Mouse (Mus musculus) right cerebral cortex, postnatal 4 days (tissue): ENCODE data around the gene S100a5.

ENCODE experiments used
- DNase-seq: peaks from one replicate; pipeline ENCODE4 v3.0.0-alpha.2; 2022

S100a5 gene

GRCm38 (mm10) chr3:90600458-90601195 lies 7.7 kb upstream of the S100a5 start:
- no peak for DNase-seq

GRCm38 (mm10) chr3:90601486-90602110 lies 6.7 kb upstream of the S100a5 start, which contains the start of gene Gm42674:
Gene Gm42674 (plus strand): TSS chr3:90601904.
- DNase-seq = no peak

- DNase-seq = no peak
These were observed 4.7 kb upstream of the S100a5 start, which contains the start of gene S100a4 for GRCm38 (mm10) chr3:90603623-90604022. Gene S100a4 (plus strand): TSS chr3:90603771.

- peak; percentile 38 for DNase-seq
These were observed 3.9 kb upstream of the S100a5 start for GRCm38 (mm10) chr3:90604416-90604815.

GRCm38 (mm10) chr3:90605049-90605448 lies 3.3 kb upstream of the S100a5 start:
- DNase-seq = no peak

- no peak for DNase-seq
These were observed 2.6 kb upstream of the S100a5 start for GRCm38 (mm10) chr3:90605736-90606135.

GRCm38 (mm10) chr3:90606185-90606584 lies 2.1 kb upstream of the S100a5 start:
- no peak for DNase-seq

GRCm38 (mm10) chr3:90607361-90607760 lies 962 bp upstream of the S100a5 start:
- DNase-seq = no peak

- no peak for DNase-seq
These were observed 779 bp downstream of the S100a5 start for GRCm38 (mm10) chr3:90609102-90609501.

GRCm38 (mm10) chr3:90611494-90611893 lies 3.2 kb downstream of the S100a5 start:
- no peak for DNase-seq

- no peak for DNase-seq
These were observed 3.7 kb downstream of the S100a5 start for GRCm38 (mm10) chr3:90612061-90612460.

GRCm38 (mm10) chr3:90612728-90613291 lies 4.5 kb downstream of the S100a5 start, which contains the start of gene S100a6:
Gene S100a6 (plus strand): TSS chr3:90612882.
- peak; percentile 38 for DNase-seq

- no peak for DNase-seq
These were observed 5.3 kb downstream of the S100a5 start for GRCm38 (mm10) chr3:90613461-90614147.

GRCm38 (mm10) chr3:90614148-90614530 lies 5.8 kb downstream of the S100a5 start:
- DNase-seq = no peak

- DNase-seq = no peak
These were observed 6.4 kb downstream of the S100a5 start for GRCm38 (mm10) chr3:90614611-90615251.

GRCm38 (mm10) chr3:90615415-90615814 lies 7.1 kb downstream of the S100a5 start:
- DNase-seq = peak; percentile 40

- no peak for DNase-seq
These were observed 7.6 kb downstream of the S100a5 start for GRCm38 (mm10) chr3:90615911-90616310.

GRCm38 (mm10) chr3:90617586-90617985 lies 9.3 kb downstream of the S100a5 start:
- DNase-seq = no peak

GRCm38 (mm10) chr3:90621552-90621951 lies 13.2 kb downstream of the S100a5 start:
- DNase-seq = no peak

- DNase-seq = peak; percentile 71
These were observed 15.2 kb downstream of the S100a5 start for GRCm38 (mm10) chr3:90623435-90624071.

GRCm38 (mm10) chr3:90625496-90625895 lies 17.2 kb downstream of the S100a5 start:
- DNase-seq = no peak
